Mouse (Mus musculus): Measurements from ENCODE around the gene Nfu1. TPM values are rescaled to one million over a fixed set of nuclear protein-coding genes. Genes with fewer than 3 reads are reported as not detected.
"Not testable (repeated sequence)": the region's sequence is repeated elsewhere in the genome, so short reads cannot be mapped to it uniquely, and the experiment has no call there.

Gene Nfu1
- total and polyA plus RNA-seq, 3 experiments = 111 to 123 TPM; not detected in 1

GRCm38 (mm10) chr6:87045507-87045906 is 36.5 kb downstream of the Nfu1 start:
- TF ChIP-seq TCF12 (IDR thresholded peaks at IDR 0.05; ENCODE audit: low read depth, low read length) (no peak), MXI1 (IDR thresholded peaks at IDR 0.05; ENCODE audit: low read depth, low read length) (no peak), ZNF384 (IDR thresholded peaks at IDR 0.05; ENCODE audit: low read depth, low read length) (peak; percentile 89)
- peak overlapping the region; percentile 8 to 82; a peak in 2 of 4 replicates for H3K4me3 ChIP-seq (ENCODE audit: control insufficient read depth in 1 of 2, insufficient read depth in 1 of 2, low read depth in 2 of 2, low read length in 2 of 2)
- peaks cover 14 to 34% of the 10 kb centered on the region in 2 experiments for H3K4me1 ChIP-seq (ENCODE audit: control insufficient read depth in 1 of 2, insufficient read depth in 2 of 2, low read length in 2 of 2)
- no peaks in the 10 kb centered on the region for H3K9me3 ChIP-seq (replicated peaks; ENCODE audit: insufficient read depth, low read length)
- H3K79me2 ChIP-seq (ENCODE audit: control insufficient read depth, insufficient read depth, low read length, poor library complexity) = peaks cover 28% of the 10 kb centered on the region
- peak overlapping the region; percentile 61 for H3K27ac ChIP-seq (ENCODE audit: control insufficient read depth, low read depth, low read length)
- no peaks in the 10 kb centered on the region for H3K27me3 ChIP-seq (ENCODE audit: control insufficient read depth in 1 of 2, insufficient read depth in 2 of 2, low read length in 2 of 2)
- H3K36me3 ChIP-seq (ENCODE audit: control insufficient read depth in 1 of 2, insufficient read depth in 2 of 2, low read length in 2 of 2) = peaks cover 18 to 34% of the 10 kb centered on the region in 2 experiments
- DNase-seq (ENCODE audit: low read depth, low spot score) = no peak
- peak overlapping the region; percentile 47 for H3K9ac ChIP-seq (ENCODE audit: control insufficient read depth, low read depth, low read length, poor library complexity, severe bottlenecking)

GRCm38 (mm10) chr6:87048712-87049111 is 39.7 kb downstream of the Nfu1 start:
- H3K4me1 ChIP-seq (ENCODE audit: control insufficient read depth in 1 of 2, insufficient read depth in 2 of 2, low read length in 2 of 2) = peaks cover 9 to 26% of the 10 kb centered on the region in 2 experiments

GRCm38 (mm10) chr6:87051886-87052425 is 42.9 kb downstream of the Nfu1 start:
- H3K4me3 ChIP-seq (ENCODE audit: control insufficient read depth in 1 of 2, insufficient read depth in 1 of 2, low read depth in 2 of 2, low read length in 2 of 2) = no peak overlapping the region
- H3K27ac ChIP-seq (ENCODE audit: control insufficient read depth, low read depth, low read length) = no peak overlapping the region
- H3K9me3 ChIP-seq (replicated peaks; ENCODE audit: insufficient read depth, low read length) = no peaks in the 10 kb centered on the region
- no peak overlapping the region for H3K9ac ChIP-seq (ENCODE audit: control insufficient read depth, low read depth, low read length, poor library complexity, severe bottlenecking)
- no peaks in the 10 kb centered on the region for H3K4me1 ChIP-seq (ENCODE audit: control insufficient read depth in 1 of 2, insufficient read depth in 2 of 2, low read length in 2 of 2)
- DNase-seq (ENCODE audit: low read depth, low spot score) = no peak
- no peaks in the 10 kb centered on the region for H3K27me3 ChIP-seq (ENCODE audit: control insufficient read depth in 1 of 2, insufficient read depth in 2 of 2, low read length in 2 of 2)
- peaks cover 1% of the 10 kb centered on the region; the same call in 1 of the 2 replicates for H3K79me2 ChIP-seq (ENCODE audit: control insufficient read depth, insufficient read depth, low read length, poor library complexity)
- H3K36me3 ChIP-seq (ENCODE audit: control insufficient read depth in 1 of 2, insufficient read depth in 2 of 2, low read length in 2 of 2) = peaks cover 0 to 56% of the 10 kb centered on the region in 2 experiments; a peak in 2 of 4 replicates
- TF ChIP-seq ZNF384 (IDR thresholded peaks at IDR 0.05; ENCODE audit: low read depth, low read length) = no peak
- TF ChIP-seq ZKSCAN1 (IDR thresholded peaks at IDR 0.05; ENCODE audit: low read depth, low read length) = no peak
- no peak for TF ChIP-seq MXI1 (IDR thresholded peaks at IDR 0.05; ENCODE audit: low read depth, low read length)
- no peak for TF ChIP-seq ELF1 (IDR thresholded peaks at IDR 0.05; ENCODE audit: low read depth, low read length)
- TF ChIP-seq MAZ (IDR thresholded peaks at IDR 0.05; ENCODE audit: low read depth, low read length) = no peak
- no peak for TF ChIP-seq E2F4 (IDR thresholded peaks at IDR 0.05; ENCODE audit: borderline replicate concordance, low read depth, low read length)
- no peak for TF ChIP-seq RAD21 (IDR thresholded peaks at IDR 0.05; ENCODE audit: low read depth, low read length)
- TF ChIP-seq USF2 (IDR thresholded peaks at IDR 0.05; ENCODE audit: borderline replicate concordance in 1 of 2, insufficient read depth in 1 of 2, low read depth in 1 of 2, low read length in 2 of 2) = no peak
- TF ChIP-seq EP300 (IDR thresholded peaks at IDR 0.05; ENCODE audit: low read depth in 1 of 2, low read length in 2 of 2) = no peak
- TF ChIP-seq BHLHE40 (IDR thresholded peaks at IDR 0.05; ENCODE audit: borderline replicate concordance, low read depth, low read length) = no peak
- TF ChIP-seq JUND (IDR thresholded peaks at IDR 0.05; ENCODE audit: low read depth, low read length) = no peak
- no peak for TF ChIP-seq NELFE (IDR thresholded peaks at IDR 0.05; ENCODE audit: low read depth, low read length)
- no peak for TF ChIP-seq TAL1 (IDR thresholded peaks at IDR 0.05; ENCODE audit: low read length)
- TF ChIP-seq GATA1 (IDR thresholded peaks at IDR 0.05; ENCODE audit: low read depth, low read length) = no peak
- TF ChIP-seq CTCF (IDR thresholded peaks at IDR 0.05 in 2 of 3, conservative IDR thresholded peaks at IDR 0.05 in 1 of 3; ENCODE audit: control insufficient read depth in 1 of 3, insufficient read depth in 1 of 3, low read depth in 2 of 3, low read length in 3 of 3, poor library complexity in 1 of 3, severe bottlenecking in 1 of 3) = no peak
- no peak for TF ChIP-seq MYC (IDR thresholded peaks at IDR 0.05; ENCODE audit: low read depth, low read length)
- TF ChIP-seq KAT2A (conservative IDR thresholded peaks at IDR 0.05; ENCODE audit: low read depth, low read length) = no peak
- TF ChIP-seq RCOR1 (IDR thresholded peaks at IDR 0.05; ENCODE audit: low read depth, low read length) = no peak

More at GRCm38 (mm10) chr6:87048712-87049111, 39.7 kb downstream of the Nfu1 start:
- not testable (repeated sequence) for H3K9ac ChIP-seq (ENCODE audit: control insufficient read depth, low read depth, low read length, poor library complexity, severe bottlenecking); H3K9me3 ChIP-seq (replicated peaks; ENCODE audit: insufficient read depth, low read length); H3K4me3 ChIP-seq (ENCODE audit: control insufficient read depth in 1 of 2, insufficient read depth in 1 of 2, low read depth in 2 of 2, low read length in 2 of 2); DNase-seq (ENCODE audit: low read depth, low spot score); H3K27ac ChIP-seq (ENCODE audit: control insufficient read depth, low read depth, low read length); H3K27me3 ChIP-seq (ENCODE audit: control insufficient read depth in 1 of 2, insufficient read depth in 2 of 2, low read length in 2 of 2)
- Histone ChIP-seq H3K79me2 (ENCODE audit: control insufficient read depth, insufficient read depth, low read length, poor library complexity) (peaks cover 15% of the 10 kb centered on the region), H3K36me3 (ENCODE audit: control insufficient read depth in 1 of 2, insufficient read depth in 2 of 2, low read length in 2 of 2) (peaks cover 27 to 37% of the 10 kb centered on the region in 2 experiments)

All from MEL (cell line).